Mouse (Mus musculus) stomach, embryonic 15.5 days (tissue): ENCODE results near the gene Rln3. TPM values are rescaled to one million over a fixed set of nuclear protein-coding genes. Genes with fewer than 3 reads are reported as not detected.

ENCODE experiments used
- ATAC-seq: fragments of 200-750 bp; cut with Nextera tagmentation; 2 replicates; pipeline ENCODE4 v1.8.0; 2017; ENCODE audit warnings: low read depth, moderate number of reproducible peaks, moderate TSS enrichment; ENCODE audit not compliant: insufficient read depth, low FRiP score
- H3K27ac ChIP-seq: fragments of 300-500 bp; sonication (generic); 2 replicates; pipeline ENCODE4 v1.5.1; 2015; ENCODE audit warnings: mild to moderate bottlenecking, inconsistent platforms
- H3K27me3 ChIP-seq: fragments of 300-500 bp; sonication (generic); replicated peaks from 2 replicates; pipeline ENCODE4 v1.6.1; 2015; ENCODE audit warnings: inconsistent platforms
- H3K36me3 ChIP-seq: fragments of 300-500 bp; sonication (generic); 2 replicates; pipeline ENCODE4 v1.6.1; 2015; ENCODE audit warnings: inconsistent platforms
- H3K4me1 ChIP-seq: fragments of 300-500 bp; sonication (generic); 2 replicates; pipeline ENCODE4 v1.6.1; 2015; ENCODE audit warnings: inconsistent platforms
- H3K4me2 ChIP-seq: fragments of 300-500 bp; sonication (generic); 2 replicates; pipeline ENCODE4 v1.6.1; 2015; ENCODE audit warnings: mild to moderate bottlenecking, inconsistent platforms
- H3K4me3 ChIP-seq: fragments of 300-500 bp; sonication (generic); replicated peaks from 2 replicates; pipeline ENCODE4 v1.5.1; 2015; ENCODE audit warnings: inconsistent platforms
- H3K9ac ChIP-seq: fragments of 300-500 bp; sonication (generic); 2 replicates; pipeline ENCODE4 v1.6.1; 2015; ENCODE audit warnings: inconsistent platforms
- H3K9me3 ChIP-seq: fragments of 300-500 bp; sonication (generic); 2 replicates; pipeline ENCODE4 v1.6.1; 2016; ENCODE audit warnings: inconsistent platforms
- WGBS: fragments of 180-500 bp; shearing (Covaris S2); methylation state at CpG from one replicate; pipeline ENCODE4 v1.1.7; 2015; 5-methylcytosine and 5-hydroxymethylcytosine counted together
- polyA plus RNA-seq: library from polyadenylated mRNA; unstranded; fragments of >200 nt; fragmentation: Nextera tagmentation; extraction: Ambion mirVana; gene quantifications from 2 replicates; pipeline ENCODE4 v1.2.1, GENCODE M21; 2015

The Rln3 gene
- polyA plus RNA-seq, 1 experiment from 2014 or later: not detected

- Histone ChIP-seq H3K4me3 (no peak overlapping the region), H3K4me1 (peaks cover 8% of the 10 kb centered on the region; the same call in 1 of the 2 replicates), H3K9ac (no peak overlapping the region), H3K27ac (no peak overlapping the region), H3K9me3 (no peaks in the 10 kb centered on the region), H3K4me2 (no peak overlapping the region), H3K36me3 (no peaks in the 10 kb centered on the region), H3K27me3 (peaks cover 21% of the 10 kb centered on the region)
- WGBS: 49% methylated on average over 5 of the region's 5 CpGs
- no peak for ATAC-seq
Measured at GRCm38 (mm10) chr8:84038015-84038414, 6.8 kb downstream of the Rln3 start.

- H3K4me2 ChIP-seq: no peak overlapping the region
- H3K4me3 ChIP-seq: no peak overlapping the region
- 67% methylated on average over 4 of the region's 4 CpGs for WGBS
- H3K4me1 ChIP-seq: no peaks in the 10 kb centered on the region
- H3K9me3 ChIP-seq: no peaks in the 10 kb centered on the region
- no peak overlapping the region for H3K27ac ChIP-seq
- no peaks in the 10 kb centered on the region for H3K36me3 ChIP-seq
- no peak overlapping the region for H3K9ac ChIP-seq
- H3K27me3 ChIP-seq: no peaks in the 10 kb centered on the region; the same call in 1 of the 2 replicates
- no peak for ATAC-seq
Measured at GRCm38 (mm10) chr8:84032777-84033176, 12.0 kb downstream of the Rln3 start.

GRCm38 (mm10) chr8:84029272-84029671 lies 15.5 kb downstream of the Rln3 start:
- Histone ChIP-seq H3K4me1 (peaks cover 10% of the 10 kb centered on the region; the same call in 1 of the 2 replicates), H3K9me3 (no peaks in the 10 kb centered on the region), H3K4me3 (no peak overlapping the region), H3K4me2 (no peak overlapping the region), H3K36me3 (no peaks in the 10 kb centered on the region), H3K27me3 (peaks cover 11% of the 10 kb centered on the region), H3K9ac (no peak overlapping the region), H3K27ac (no peak overlapping the region)
- 81% methylated on average over 5 of the region's 5 CpGs for WGBS
- ATAC-seq: no peak

- H3K27me3 ChIP-seq: peaks cover 11% of the 10 kb centered on the region
- no peaks in the 10 kb centered on the region for H3K36me3 ChIP-seq
- H3K9ac ChIP-seq: no peak overlapping the region
- H3K9me3 ChIP-seq: no peaks in the 10 kb centered on the region
- peaks cover 18% of the 10 kb centered on the region for H3K4me1 ChIP-seq
- H3K27ac ChIP-seq: no peak overlapping the region
- 21% methylated on average over 10 of the region's 10 CpGs for WGBS
- H3K4me3 ChIP-seq: no peak overlapping the region
- no peak overlapping the region for H3K4me2 ChIP-seq
- no peak for ATAC-seq
Measured at GRCm38 (mm10) chr8:84027449-84027848, 17.4 kb downstream of the Rln3 start.

- Histone ChIP-seq H3K4me2 (peak overlapping the region; percentile 89), H3K27me3 (peaks cover 16% of the 10 kb centered on the region), H3K36me3 (no peaks in the 10 kb centered on the region), H3K27ac (no peak overlapping the region), H3K9me3 (no peaks in the 10 kb centered on the region), H3K9ac (no peak overlapping the region), H3K4me1 (peaks cover 24% of the 10 kb centered on the region), H3K4me3 (peak overlapping the region; percentile 41)
- under 1% methylated on average over 41 of the region's 41 CpGs for WGBS
- ATAC-seq: peak; percentile 44; the same call in 1 of the 2 replicates
Measured at GRCm38 (mm10) chr8:84025863-84026262, 18.9 kb downstream of the Rln3 start.

GRCm38 (mm10) chr8:84024171-84024570 lies 20.6 kb downstream of the Rln3 start:
- Histone ChIP-seq H3K4me1 (peaks cover 29% of the 10 kb centered on the region), H3K36me3 (no peaks in the 10 kb centered on the region), H3K4me3 (no peak overlapping the region), H3K9ac (no peak overlapping the region), H3K27me3 (peaks cover 18% of the 10 kb centered on the region), H3K4me2 (no peak overlapping the region), H3K9me3 (no peaks in the 10 kb centered on the region), H3K27ac (no peak overlapping the region)
- 19% methylated on average over 10 of the region's 10 CpGs for WGBS
- no peak for ATAC-seq

GRCm38 (mm10) chr8:84023631-84024030 lies 21.2 kb downstream of the Rln3 start:
- Histone ChIP-seq H3K27ac (no peak overlapping the region), H3K4me3 (no peak overlapping the region), H3K4me2 (no peak overlapping the region; the same call in 1 of the 2 replicates), H3K9ac (no peak overlapping the region), H3K4me1 (peaks cover 29% of the 10 kb centered on the region), H3K27me3 (peaks cover 18% of the 10 kb centered on the region), H3K36me3 (no peaks in the 10 kb centered on the region), H3K9me3 (no peaks in the 10 kb centered on the region)
- WGBS: 58% methylated on average over 1 of the region's 1 CpGs
- no peak for ATAC-seq

GRCm38 (mm10) chr8:84023085-84023484 lies 21.7 kb downstream of the Rln3 start:
- Histone ChIP-seq H3K4me1 (peaks cover 29% of the 10 kb centered on the region), H3K4me2 (no peak overlapping the region), H3K9ac (no peak overlapping the region), H3K9me3 (no peaks in the 10 kb centered on the region), H3K36me3 (no peaks in the 10 kb centered on the region), H3K27ac (no peak overlapping the region), H3K4me3 (no peak overlapping the region), H3K27me3 (peaks cover 18% of the 10 kb centered on the region)
- no peak for ATAC-seq
- 5% methylated on average over 5 of the region's 5 CpGs for WGBS

GRCm38 (mm10) chr8:84021569-84021968 lies 23.2 kb downstream of the Rln3 start:
- Histone ChIP-seq H3K9me3 (no peaks in the 10 kb centered on the region), H3K9ac (no peak overlapping the region), H3K4me3 (peak overlapping the region; percentile 21), H3K27ac (peak overlapping the region; percentile 18; the same call in 1 of the 2 replicates), H3K27me3 (peaks cover 14% of the 10 kb centered on the region), H3K4me2 (peak overlapping the region; percentile 46), H3K4me1 (peaks cover 28% of the 10 kb centered on the region), H3K36me3 (no peaks in the 10 kb centered on the region)
- ATAC-seq: no peak
- WGBS: 38% methylated on average over 12 of the region's 12 CpGs

- no peak within 1 kb of the TSS for H3K9ac ChIP-seq
- H3K4me2 ChIP-seq: peak within 1 kb of the TSS; percentile 46
- no peaks in the 10 kb centered on the region for H3K9me3 ChIP-seq
- H3K27me3 ChIP-seq: peaks cover 12% of the 10 kb centered on the region
- H3K4me3 ChIP-seq: peak within 1 kb of the TSS; percentile 21
- ATAC-seq: peak; percentile 78
- 6% methylated on average over 18 of the region's 18 CpGs for WGBS
- H3K27ac ChIP-seq: peak within 1 kb of the TSS; percentile 54; the same call in 1 of the 2 replicates
- no peaks in the 10 kb centered on the region for H3K36me3 ChIP-seq
- peaks cover 24% of the 10 kb centered on the region for H3K4me1 ChIP-seq
Measured at GRCm38 (mm10) chr8:84021096-84021495, 23.7 kb downstream of the Rln3 start, which contains the start of gene Palm3. TSS of gene Palm3 (plus strand) at chr8:84021471.

GRCm38 (mm10) chr8:84019738-84020137 lies 25.1 kb downstream of the Rln3 start:
- no peak overlapping the region for H3K4me3 ChIP-seq
- H3K27me3 ChIP-seq: peaks cover 12% of the 10 kb centered on the region; the same call in 1 of the 2 replicates
- H3K27ac ChIP-seq: no peak overlapping the region
- 68% methylated on average over 9 of the region's 9 CpGs for WGBS
- H3K9ac ChIP-seq: no peak overlapping the region
- peaks cover 21% of the 10 kb centered on the region for H3K4me1 ChIP-seq
- H3K4me2 ChIP-seq: no peak overlapping the region
- H3K9me3 ChIP-seq: no peaks in the 10 kb centered on the region
- ATAC-seq: no peak
- H3K36me3 ChIP-seq: no peaks in the 10 kb centered on the region

- no peak overlapping the region for H3K27ac ChIP-seq
- 91% methylated on average over 5 of the region's 5 CpGs for WGBS
- no peaks in the 10 kb centered on the region for H3K9me3 ChIP-seq
- H3K27me3 ChIP-seq: peaks cover 32% of the 10 kb centered on the region
- no peak overlapping the region for H3K4me2 ChIP-seq
- no peak overlapping the region for H3K4me3 ChIP-seq
- peaks cover 22% of the 10 kb centered on the region for H3K4me1 ChIP-seq
- no peaks in the 10 kb centered on the region for H3K36me3 ChIP-seq
- no peak overlapping the region for H3K9ac ChIP-seq
- no peak for ATAC-seq
Measured at GRCm38 (mm10) chr8:84015833-84016232, 29.0 kb downstream of the Rln3 start.
